Comparison of ENCODE assay signal across 12 mouse cellular contexts in the genomic region with DNA sequence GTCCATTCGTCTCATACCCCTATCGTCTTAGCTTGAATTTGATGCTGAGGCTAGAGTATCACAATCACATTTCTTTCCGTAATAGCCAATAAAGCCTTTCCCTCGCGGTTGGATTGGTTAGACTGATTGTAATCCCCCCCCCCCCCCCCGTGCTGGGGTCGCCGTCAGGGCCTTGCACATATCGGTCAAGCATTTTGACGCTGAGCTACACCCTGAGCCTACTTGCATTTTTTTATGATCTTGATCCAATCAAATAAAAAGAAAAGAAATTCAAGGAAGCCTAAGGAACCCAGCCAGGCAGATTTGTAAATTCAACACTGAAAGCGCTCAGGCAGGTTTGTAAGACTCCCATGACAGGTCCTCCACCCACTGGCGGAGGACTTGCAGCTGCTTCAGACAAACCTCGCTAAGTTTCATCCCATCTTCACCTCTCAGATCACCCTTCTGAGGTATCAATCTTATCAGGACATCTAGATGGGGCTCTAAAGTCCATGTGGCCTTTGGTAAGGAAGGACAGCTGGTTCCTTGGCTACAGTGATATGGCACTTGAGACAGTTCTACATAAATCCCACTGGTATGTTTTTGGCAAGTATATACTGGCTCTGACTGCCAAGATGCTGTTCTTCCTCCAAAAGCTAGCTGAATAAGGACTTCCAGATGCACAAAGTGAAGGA.
DNase-seq lines count a peak whose midpoint lies in the region; ATAC-seq and TF ChIP-seq lines count a peak whose summit lies in the region.
"Had no signal": no experiment of that assay in that cellular context is flagged by ENCODE, and none has a peak within 500 bp of the region (broad histone marks: within the 10 kb centered on the region; RNA-seq: fewer than 3 reads in every experiment).

No protein-coding gene starts in this region.

- ATAC-seq in intestine, embryonic 16.5 days: peak; percentile 69
- ATAC-seq: CD4-positive, CD25-positive, alpha-beta regulatory T cell, adult 4 months; liver, embryonic 12.5 days had no signal

- WGBS in heart, adult 2 months: 76% methylated on average over 13 of the region's 13 CpGs
- 64% methylated on average over 13 of the region's 13 CpGs for WGBS in intestine, embryonic 16.5 days

- intact Hi-C loops in heart, adult 2 months (cut with DNase I): no loop called here

- TF ChIP-seq EP300 in heart, adult 2 months (IDR thresholded peaks at IDR 0.05; ENCODE audit: insufficient read depth, low read depth, low read length): no peak

- H3K79me2 ChIP-seq in heart, adult 2 months (replicated peaks; ENCODE audit: control insufficient read depth, insufficient read depth, low read length): no peaks in the 10 kb centered on the region

- peak overlapping the region; percentile 36 for H3K27ac ChIP-seq in heart, adult 2 months
- peak overlapping the region; percentile 47; the same call in 1 of the 2 replicates for H3K27ac ChIP-seq in intestine, embryonic 16.5 days (ENCODE audit: low read length)
- H3K27ac ChIP-seq: hindbrain, embryonic 13.5 days; liver, embryonic 12.5 days had no signal

- H3K9me3 ChIP-seq in intestine, embryonic 16.5 days (ENCODE audit: control insufficient read depth, low read length): no peaks in the 10 kb centered on the region
- H3K9me3 ChIP-seq: hindbrain, embryonic 13.5 days; liver, embryonic 12.5 days had no signal

- no peaks in the 10 kb centered on the region for H3K27me3 ChIP-seq in heart, adult 2 months (ENCODE audit: control insufficient read depth, insufficient read depth, low read length)
- H3K27me3 ChIP-seq in intestine, embryonic 16.5 days (replicated peaks; ENCODE audit: control insufficient read depth, insufficient read depth, low read length): no peaks in the 10 kb centered on the region
- H3K27me3 ChIP-seq: hindbrain, embryonic 13.5 days; liver, embryonic 12.5 days had no signal

- H3K4me3 ChIP-seq in heart, adult 2 months: no peak overlapping the region
- no peak overlapping the region for H3K4me3 ChIP-seq in intestine, embryonic 16.5 days (ENCODE audit: low read length)
- H3K4me3 ChIP-seq: hindbrain, embryonic 13.5 days; liver, embryonic 12.5 days had no signal

- peak; percentile 47 to 63 for DNase-seq in heart, adult 2 months
- no peak for DNase-seq in heart, postnatal 4 days
- peak; percentile 4 for DNase-seq in right cerebral cortex, adult 18-20 months
- DNase-seq in right cerebral cortex, postnatal 10 days (ENCODE audit: low spot score in 2 of 2): no peak
- DNase-seq in urinary bladder, postnatal 36 days (ENCODE audit: low spot score in 2 of 2): peak; percentile 13 to 38
- DNase-seq in adrenal gland, postnatal 4 days (ENCODE audit: low spot score in 2 of 2): no peak
- DNase-seq: adrenal gland, adult 8-10 months; thymus, adult 18-20 months had no signal

- no peak overlapping the region for H3K4me2 ChIP-seq in intestine, embryonic 16.5 days (ENCODE audit: low read depth, low read length)
- H3K4me2 ChIP-seq: hindbrain, embryonic 13.5 days; liver, embryonic 12.5 days had no signal

- no peak for TF ChIP-seq POLR2A in heart, adult 2 months (IDR thresholded peaks at IDR 0.05; ENCODE audit: insufficient read depth, low read depth, low read length)

- no peak overlapping the region for H3K9ac ChIP-seq in heart, adult 2 months (ENCODE audit: low read depth, low read length)
- no peak overlapping the region for H3K9ac ChIP-seq in intestine, embryonic 16.5 days (ENCODE audit: low read depth, low read length)
- H3K9ac ChIP-seq: hindbrain, embryonic 13.5 days; liver, embryonic 12.5 days had no signal

- H3K36me3 ChIP-seq in heart, adult 2 months (ENCODE audit: control insufficient read depth, insufficient read depth, low read length): peaks cover 12% of the 10 kb centered on the region
- no peaks in the 10 kb centered on the region for H3K36me3 ChIP-seq in intestine, embryonic 16.5 days (ENCODE audit: control insufficient read depth, insufficient read depth, low read length)
- H3K36me3 ChIP-seq: hindbrain, embryonic 13.5 days; liver, embryonic 12.5 days had no signal

- peaks cover 20% of the 10 kb centered on the region for H3K4me1 ChIP-seq in heart, adult 2 months (ENCODE audit: control insufficient read depth, insufficient read depth, low read length)
- peaks cover 5% of the 10 kb centered on the region; the same call in 1 of the 2 replicates for H3K4me1 ChIP-seq in intestine, embryonic 16.5 days (ENCODE audit: control insufficient read depth, insufficient read depth, low read length)
- H3K4me1 ChIP-seq: hindbrain, embryonic 13.5 days had no signal

- TF ChIP-seq CTCF in heart, adult 2 months (IDR thresholded peaks at IDR 0.05): no peak

Comparison
In these comparisons a context has a peak if more than half of its experiments do, and no peak if none do; other contexts are left out.
1. DNase-seq: peak in heart, adult 2 months (2 of 2), right cerebral cortex, adult 18-20 months (single experiment) and urinary bladder, postnatal 36 days (2 of 2); none in heart, postnatal 4 days (single experiment), right cerebral cortex, postnatal 10 days (0 of 2) and adrenal gland, postnatal 4 days (0 of 2).